Mouse (Mus musculus) kidney, embryonic 14.5 days (tissue): Measurements from ENCODE around the gene Scn1b. TPM values are rescaled to one million over a fixed set of nuclear protein-coding genes. Genes with fewer than 3 reads are reported as not detected.

Source experiments
- ATAC-seq: fragments of 200-750 bp; cut with Nextera tagmentation; 2 replicates; pipeline ENCODE4 v1.8.0; 2017; ENCODE audit warnings: moderate number of reproducible peaks, mild to moderate bottlenecking, moderate TSS enrichment, moderate library complexity; ENCODE audit not compliant: low FRiP score, low TSS enrichment
- H3K27ac ChIP-seq: fragments of 300-500 bp; sonication (generic); 2 replicates; pipeline ENCODE4 v1.5.1; 2014; ENCODE audit warnings: low read depth, mild to moderate bottlenecking, low read length, moderate library complexity, mixed read lengths
- H3K27me3 ChIP-seq: fragments of 300-500 bp; sonication (generic); 2 replicates; pipeline ENCODE4 v1.6.1; 2014; ENCODE audit warnings: mild to moderate bottlenecking, low read length; ENCODE audit not compliant: control insufficient read depth, insufficient read depth
- H3K36me3 ChIP-seq: fragments of 300-500 bp; sonication (generic); 2 replicates; pipeline ENCODE4 v1.6.1; 2014; ENCODE audit warnings: low read length, mixed read lengths; ENCODE audit not compliant: control insufficient read depth, insufficient read depth
- H3K4me1 ChIP-seq: fragments of 300-500 bp; sonication (generic); 2 replicates; pipeline ENCODE4 v1.6.1; 2014; ENCODE audit warnings: low read length, mixed read lengths; ENCODE audit not compliant: control insufficient read depth, insufficient read depth
- H3K4me2 ChIP-seq: fragments of 300-500 bp; sonication (generic); replicated peaks from 2 replicates; pipeline ENCODE4 v1.6.1; 2014; ENCODE audit warnings: low read depth, mild to moderate bottlenecking, low read length
- H3K4me3 ChIP-seq: fragments of 300-500 bp; sonication (generic); 2 replicates; pipeline ENCODE4 v1.5.1; 2014; ENCODE audit warnings: mild to moderate bottlenecking, low read length
- H3K9ac ChIP-seq: fragments of 300-500 bp; sonication (generic); 2 replicates; pipeline ENCODE4 v1.6.1; 2014; ENCODE audit warnings: low read depth, mild to moderate bottlenecking, low read length, moderate library complexity
- H3K9me3 ChIP-seq: fragments of 300-500 bp; sonication (generic); 2 replicates; pipeline ENCODE4 v1.6.1; 2016; ENCODE audit warnings: low read length; ENCODE audit not compliant: control insufficient read depth
- WGBS: fragments of 180-500 bp; shearing (Covaris S2); extraction: QIAGEN DNeasy Blood & Tissue Kit; methylation state at CpG from one replicate; pipeline ENCODE4 v1.1.7; 2014; 5-methylcytosine and 5-hydroxymethylcytosine counted together
- polyA plus RNA-seq: library from polyadenylated mRNA; unstranded; fragments of >200 nt; fragmentation: Nextera tagmentation; extraction: Ambion mirVana; gene quantifications from 2 replicates; pipeline ENCODE4 v1.2.1, GENCODE M21; 2014

Scn1b gene
- polyA plus RNA-seq, 1 experiment from 2014 or later = 1.6 TPM

- H3K27me3 ChIP-seq = no peaks in the 10 kb centered on the region
- no peak overlapping the region for H3K27ac ChIP-seq
- no peak overlapping the region for H3K4me2 ChIP-seq
- peaks cover 78% of the 10 kb centered on the region for H3K36me3 ChIP-seq
- WGBS = 97% methylated on average over 10 of the region's 10 CpGs
- H3K4me3 ChIP-seq = no peak overlapping the region
- no peaks in the 10 kb centered on the region; the same call in 1 of the 2 replicates for H3K4me1 ChIP-seq
- ATAC-seq = no peak
- no peaks in the 10 kb centered on the region for H3K9me3 ChIP-seq
- no peak overlapping the region for H3K9ac ChIP-seq
Observed at GRCm38 (mm10) chr7:31140941-31141340, 14.1 kb upstream of the Scn1b start.

- H3K4me2 ChIP-seq = no peak overlapping the region
- H3K27ac ChIP-seq = no peak overlapping the region
- H3K36me3 ChIP-seq = peaks cover 84% of the 10 kb centered on the region
- H3K9ac ChIP-seq = no peak overlapping the region
- ATAC-seq = no peak
- no peak overlapping the region for H3K4me3 ChIP-seq
- 93% methylated on average over 4 of the region's 4 CpGs for WGBS
- no peaks in the 10 kb centered on the region for H3K27me3 ChIP-seq
- H3K9me3 ChIP-seq = no peaks in the 10 kb centered on the region
- no peaks in the 10 kb centered on the region for H3K4me1 ChIP-seq
Observed at GRCm38 (mm10) chr7:31140302-31140701, 13.5 kb upstream of the Scn1b start.

GRCm38 (mm10) chr7:31139765-31140164 is 13.0 kb upstream of the Scn1b start:
- H3K9ac ChIP-seq = no peak overlapping the region
- no peaks in the 10 kb centered on the region for H3K27me3 ChIP-seq
- peak; percentile 46; the same call in 1 of the 2 replicates for ATAC-seq
- H3K4me2 ChIP-seq = no peak overlapping the region
- H3K4me1 ChIP-seq = no peaks in the 10 kb centered on the region
- H3K4me3 ChIP-seq = no peak overlapping the region
- H3K27ac ChIP-seq = no peak overlapping the region
- peaks cover 90% of the 10 kb centered on the region for H3K36me3 ChIP-seq
- 67% methylated on average over 5 of the region's 5 CpGs for WGBS
- H3K9me3 ChIP-seq = no peaks in the 10 kb centered on the region

- WGBS = 94% methylated on average over 10 of the region's 10 CpGs
- Histone ChIP-seq H3K9ac (no peak overlapping the region), H3K4me1 (no peaks in the 10 kb centered on the region), H3K27me3 (no peaks in the 10 kb centered on the region), H3K27ac (no peak overlapping the region), H3K9me3 (no peaks in the 10 kb centered on the region), H3K36me3 (peaks cover 100% of the 10 kb centered on the region), H3K4me2 (no peak overlapping the region), H3K4me3 (no peak overlapping the region)
- no peak for ATAC-seq
Observed at GRCm38 (mm10) chr7:31135717-31136116, 8.9 kb upstream of the Scn1b start.

- Histone ChIP-seq H3K27me3 (peaks cover 8% of the 10 kb centered on the region), H3K9ac (no peak overlapping the region), H3K9me3 (no peaks in the 10 kb centered on the region), H3K4me3 (no peak overlapping the region), H3K4me1 (peaks cover 5% of the 10 kb centered on the region; the same call in 1 of the 2 replicates), H3K27ac (no peak overlapping the region), H3K4me2 (no peak overlapping the region), H3K36me3 (peaks cover 84% of the 10 kb centered on the region)
- no peak for ATAC-seq
- WGBS = 92% methylated on average over 4 of the region's 4 CpGs
Observed at GRCm38 (mm10) chr7:31131866-31132265, 5.1 kb upstream of the Scn1b start.

GRCm38 (mm10) chr7:31130841-31131240 is 4.0 kb upstream of the Scn1b start:
- Histone ChIP-seq H3K27ac (no peak overlapping the region), H3K9ac (no peak overlapping the region), H3K36me3 (peaks cover 73% of the 10 kb centered on the region), H3K9me3 (no peaks in the 10 kb centered on the region), H3K4me1 (peaks cover 10% of the 10 kb centered on the region), H3K4me2 (no peak overlapping the region), H3K4me3 (no peak overlapping the region), H3K27me3 (peaks cover 18% of the 10 kb centered on the region)
- WGBS = 26% methylated on average over 4 of the region's 4 CpGs
- no peak for ATAC-seq

GRCm38 (mm10) chr7:31130197-31130596 is 3.4 kb upstream of the Scn1b start:
- H3K9ac ChIP-seq = no peak overlapping the region
- peaks cover 24% of the 10 kb centered on the region for H3K27me3 ChIP-seq
- H3K9me3 ChIP-seq = no peaks in the 10 kb centered on the region
- H3K36me3 ChIP-seq = peaks cover 67% of the 10 kb centered on the region
- no peak overlapping the region for H3K27ac ChIP-seq
- no peak overlapping the region for H3K4me3 ChIP-seq
- WGBS = 91% methylated on average over 7 of the region's 7 CpGs
- no peak for ATAC-seq
- H3K4me2 ChIP-seq = no peak overlapping the region
- peaks cover 10% of the 10 kb centered on the region for H3K4me1 ChIP-seq

GRCm38 (mm10) chr7:31128157-31128705 is 1.4 kb upstream of the Scn1b start:
- H3K27ac ChIP-seq = no peak overlapping the region
- 58% methylated on average over 9 of the region's 9 CpGs for WGBS
- H3K27me3 ChIP-seq = peaks cover 33% of the 10 kb centered on the region
- H3K36me3 ChIP-seq = peaks cover 47% of the 10 kb centered on the region
- H3K4me3 ChIP-seq = no peak overlapping the region
- no peak overlapping the region for H3K9ac ChIP-seq
- no peak for ATAC-seq
- peaks cover 10% of the 10 kb centered on the region for H3K4me1 ChIP-seq
- no peak overlapping the region for H3K4me2 ChIP-seq
- H3K9me3 ChIP-seq = no peaks in the 10 kb centered on the region

- Histone ChIP-seq H3K27me3 (peaks cover 33% of the 10 kb centered on the region), H3K4me2 (peak overlapping the region; percentile 99), H3K4me3 (peak overlapping the region; percentile 58), H3K9ac (peak overlapping the region; percentile 58; the same call in 1 of the 2 replicates), H3K27ac (no peak overlapping the region), H3K4me1 (peaks cover 10% of the 10 kb centered on the region), H3K36me3 (peaks cover 28% of the 10 kb centered on the region), H3K9me3 (no peaks in the 10 kb centered on the region)
- peak; percentile 15 for ATAC-seq
- 2% methylated on average over 40 of the region's 53 CpGs for WGBS
Observed at GRCm38 (mm10) chr7:31126211-31126751, 522 bp downstream of the Scn1b start.
